Mouse (Mus musculus) layer of hippocampus, adult 8-10 months (tissue): ENCODE measurements around the gene Lrrc4. TPM values are rescaled to one million over a fixed set of nuclear protein-coding genes. Genes with fewer than 3 reads are reported as not detected.

Experiments used
- DNase-seq, 2 experiments: peaks; one replicate each; pipeline ENCODE4 v3.0.0; 2022; ENCODE audit warnings: low spot score in 2 of 2
- total RNA-seq, 4 experiments: library from RNA; stranded (reverse); gene quantifications; 2 replicates each; pipeline ENCODE4 v1.2.4; 2022

The Lrrc4 gene
- total RNA-seq, 4 experiments from 2014 or later: 89.1 to 97.1 (median 91.5) TPM

GRCm38 (mm10) chr6:28781696-28782095 is 49.9 kb downstream of the Lrrc4 start:
- DNase-seq: no peak

DNA sequence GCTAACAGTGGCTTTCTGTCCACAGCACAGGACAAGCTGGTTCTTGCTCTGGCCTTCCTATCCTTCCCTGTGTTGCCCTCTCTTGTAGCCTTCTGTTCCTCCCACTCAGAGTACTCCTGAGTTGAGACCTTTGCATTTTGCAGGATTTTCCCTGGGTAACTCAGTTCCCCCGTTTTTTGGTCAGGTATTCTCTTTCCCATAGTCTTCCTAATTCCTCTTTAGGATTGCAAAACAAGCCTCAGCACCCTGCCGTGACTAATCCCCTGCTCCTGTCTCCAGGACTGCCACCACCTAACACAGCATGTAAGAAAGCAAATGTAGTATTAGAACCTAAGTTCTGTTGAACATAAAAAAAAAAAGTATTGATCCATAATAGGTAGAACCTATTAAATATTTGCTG is 60.2 kb downstream of the Lrrc4 start:
- no peak for DNase-seq

GRCm38 (mm10) chr6:28767891-28768481 is 63.6 kb downstream of the Lrrc4 start:
- DNase-seq: no peak

DNA sequence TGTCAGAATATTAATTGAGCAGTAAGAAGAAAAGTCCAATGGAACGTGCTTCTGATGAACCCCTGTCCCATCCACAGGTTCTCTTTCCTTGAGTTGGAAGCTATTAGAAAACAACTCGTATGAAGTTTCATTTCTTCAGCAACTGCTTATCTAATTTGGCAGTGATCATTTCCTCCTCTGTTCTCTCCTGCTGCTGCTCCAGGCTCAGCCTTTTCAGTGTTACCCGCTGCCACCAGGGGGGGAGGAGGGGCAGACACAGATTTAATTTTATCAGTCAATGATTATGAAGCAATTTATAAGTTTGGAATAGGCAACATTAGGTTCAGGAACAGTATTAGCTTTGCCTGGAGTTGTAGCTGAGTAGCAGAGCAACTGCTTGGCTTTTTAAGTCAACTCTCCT is 64.9 kb downstream of the Lrrc4 start:
- no peak for DNase-seq

- DNase-seq: no peak
Measured at GRCm38 (mm10) chr6:28762132-28762775, 69.3 kb downstream of the Lrrc4 start.

DNA sequence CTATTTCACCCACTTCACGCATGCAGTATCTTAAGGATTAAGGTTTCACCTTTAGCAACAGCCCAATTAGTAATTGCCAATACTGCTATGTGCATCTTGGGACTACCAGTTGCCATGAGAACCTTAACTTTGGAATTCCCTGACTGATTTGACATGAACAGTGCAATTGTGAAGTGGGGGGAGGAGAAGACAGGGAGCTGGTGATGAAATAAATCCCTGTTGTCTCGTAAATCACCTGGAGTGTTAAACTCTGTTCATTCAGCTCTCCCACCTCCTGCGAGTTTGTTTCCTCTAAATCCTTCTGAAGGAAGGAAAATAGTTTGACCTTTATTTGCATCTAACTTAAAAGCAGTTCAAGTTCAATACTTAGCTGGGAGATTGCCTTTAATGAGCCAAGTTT is 69.8 kb downstream of the Lrrc4 start:
- no peak for DNase-seq

DNA sequence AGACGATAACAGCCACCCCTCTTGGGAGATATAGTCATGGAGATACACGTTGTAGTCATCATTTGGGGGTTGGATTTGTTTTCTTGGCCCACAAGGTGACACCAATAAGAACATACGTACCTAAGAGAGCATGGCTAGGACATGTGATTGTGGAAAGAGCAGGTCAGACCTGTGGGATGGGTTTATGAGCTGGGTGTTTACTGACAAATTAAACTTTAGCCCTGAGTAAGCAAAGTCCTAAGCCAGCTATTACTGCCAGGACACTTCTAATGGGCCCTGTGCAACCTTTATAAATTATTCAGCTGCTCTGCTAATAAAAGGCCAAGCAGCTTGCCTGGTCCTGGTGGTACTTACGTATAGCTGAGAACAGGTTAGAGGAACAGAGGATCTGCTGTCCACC is 73.3 kb downstream of the Lrrc4 start:
- DNase-seq: no peak

- peak; percentile 72 to 76 for DNase-seq
Measured at GRCm38 (mm10) chr6:28756306-28757018, 75.1 kb downstream of the Lrrc4 start.

GRCm38 (mm10) chr6:28754127-28754898 is 77.2 kb downstream of the Lrrc4 start:
- no peak for DNase-seq

GRCm38 (mm10) chr6:28753681-28754080 is 77.9 kb downstream of the Lrrc4 start:
- DNase-seq: peak in 1 of 2 experiments; percentile 34

GRCm38 (mm10) chr6:28753217-28753616 is 78.3 kb downstream of the Lrrc4 start:
- DNase-seq: peak; percentile 71 to 72

DNA sequence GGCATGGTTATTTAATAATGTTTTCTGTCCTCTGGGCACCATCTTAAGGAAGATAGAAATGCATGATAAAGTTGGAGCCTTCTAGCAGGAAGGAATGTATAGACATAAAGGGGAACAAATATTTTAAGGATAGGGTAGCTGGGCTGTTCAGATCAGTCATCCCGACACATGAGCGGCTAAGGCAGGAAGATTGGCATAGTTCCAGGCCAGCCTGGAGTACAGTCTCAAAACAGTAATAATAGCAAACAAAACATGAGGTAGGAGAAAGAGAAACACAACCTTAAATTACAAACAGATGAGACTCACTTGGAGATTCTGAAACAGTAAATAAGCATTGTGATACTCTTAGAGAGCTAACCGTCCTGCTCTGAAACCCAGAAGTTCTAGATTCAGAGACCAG is 80.4 kb downstream of the Lrrc4 start:
- DNase-seq: no peak

DNA sequence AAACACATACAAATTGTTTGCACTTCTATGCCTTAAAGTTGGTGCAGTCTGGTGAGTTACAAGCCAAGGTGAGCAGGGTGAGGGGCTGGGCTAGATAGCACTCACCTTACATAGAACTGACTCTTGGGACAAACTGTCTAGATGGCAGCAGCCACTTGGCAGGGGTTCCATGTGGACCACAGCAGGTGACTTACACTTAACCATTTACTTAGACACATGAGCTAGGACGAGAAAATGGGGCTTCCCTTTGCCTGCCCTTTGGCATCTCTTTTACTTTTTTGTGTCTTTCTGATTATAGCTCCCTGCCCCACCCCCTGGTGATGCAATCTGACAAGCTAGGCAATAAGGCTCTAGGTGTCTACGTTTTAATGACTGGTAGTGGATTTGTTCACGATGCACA is 82.3 kb downstream of the Lrrc4 start:
- no peak for DNase-seq

GRCm38 (mm10) chr6:28747931-28748670 is 83.4 kb downstream of the Lrrc4 start:
- no peak for DNase-seq

- peak in 1 of 2 experiments; percentile 38 for DNase-seq
Measured at GRCm38 (mm10) chr6:28747025-28747424, 84.5 kb downstream of the Lrrc4 start.

DNA sequence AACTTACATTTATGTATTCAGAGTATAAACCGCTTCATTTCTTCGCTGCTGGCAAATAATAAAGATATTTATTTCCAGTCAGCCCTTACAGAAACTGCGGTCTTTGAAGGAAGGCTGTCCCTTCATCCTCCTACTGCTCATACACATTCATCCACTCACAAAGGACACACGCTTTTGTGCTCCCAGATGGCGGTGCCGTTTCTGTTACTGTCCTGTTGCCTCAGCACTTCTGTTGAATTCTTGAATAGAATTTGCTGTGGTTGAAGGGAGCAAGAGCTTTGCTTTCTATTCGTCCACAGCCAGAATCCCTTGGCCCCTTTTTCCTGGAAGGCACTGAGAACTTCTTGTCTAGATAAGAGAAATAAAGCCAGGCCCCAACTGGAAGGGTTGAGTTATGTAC is 85.7 kb downstream of the Lrrc4 start:
- DNase-seq: no peak

DNA sequence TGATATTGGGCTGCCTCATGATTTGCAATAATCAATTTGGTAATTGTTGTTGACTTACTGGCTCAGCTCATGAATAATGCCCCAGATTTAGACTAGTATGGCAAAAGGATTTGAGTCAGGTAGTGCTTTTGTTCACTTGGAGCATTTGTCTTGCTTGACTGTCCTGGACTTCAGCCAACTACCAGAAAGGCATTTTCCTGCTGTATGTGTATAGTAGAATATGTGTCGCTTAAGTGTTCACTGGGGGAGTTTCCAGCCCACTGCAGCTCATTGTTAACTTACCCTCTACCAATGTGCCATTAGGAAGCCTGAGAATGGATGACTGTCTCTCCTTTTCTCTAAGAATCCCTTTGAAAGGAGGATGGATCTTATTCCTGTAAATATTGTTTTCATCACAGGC is 88.0 kb downstream of the Lrrc4 start:
- no peak for DNase-seq

GRCm38 (mm10) chr6:28737601-28738000 is 93.9 kb downstream of the Lrrc4 start:
- no peak for DNase-seq

DNA sequence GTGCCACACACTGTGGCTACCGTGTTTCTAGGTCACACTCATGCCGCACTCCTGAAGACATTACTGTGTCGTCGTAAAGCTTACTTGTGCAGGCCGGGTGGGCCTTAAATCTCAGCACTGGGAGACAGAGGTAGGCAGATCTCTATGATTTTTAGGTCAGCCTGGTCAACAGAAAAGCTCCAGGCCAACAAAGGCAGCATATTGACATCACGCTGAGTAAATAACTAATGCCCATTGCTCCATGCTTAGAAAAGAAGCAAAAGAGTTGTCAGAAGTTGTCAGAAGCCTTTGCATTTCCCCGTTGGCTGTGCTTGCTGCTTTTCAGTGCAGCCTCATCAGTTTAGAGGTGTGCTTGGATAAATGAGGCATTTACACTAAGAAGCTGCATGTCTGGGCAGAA is 94.9 kb downstream of the Lrrc4 start:
- DNase-seq: no peak

- DNase-seq: no peak
Measured at GRCm38 (mm10) chr6:28735116-28735515, 96.4 kb downstream of the Lrrc4 start.
